In the genomic region with DNA sequence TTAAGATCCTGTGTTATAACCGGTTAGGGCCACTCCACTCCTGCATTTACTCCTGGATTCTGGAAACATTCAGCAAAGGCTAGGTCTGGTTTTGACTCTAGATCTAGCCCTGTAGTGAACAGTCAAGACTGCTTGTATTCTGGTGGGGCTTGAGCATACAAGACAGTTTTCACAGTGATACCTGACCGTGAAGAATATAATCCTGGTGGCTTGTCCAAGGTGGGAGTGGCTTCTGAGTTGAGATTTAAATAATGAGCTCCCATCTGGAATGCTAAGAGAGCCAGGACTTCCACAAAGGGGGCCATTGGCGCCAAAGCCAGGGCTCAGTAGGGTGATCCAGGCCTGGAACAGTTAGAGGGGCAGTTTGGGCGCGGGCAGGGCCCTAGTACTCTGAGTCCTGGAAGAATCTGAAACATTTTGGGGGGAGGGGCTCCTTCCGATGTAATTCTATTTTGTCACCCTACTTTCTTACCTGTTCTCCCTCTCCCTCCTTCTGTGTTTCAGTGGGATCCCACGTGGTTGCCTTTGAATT, we compare ENCODE assay signal across 8 mouse cellular contexts. TPM values are rescaled to one million over a fixed set of nuclear protein-coding genes. Genes with fewer than 3 reads are reported as not detected.
DNase-seq lines count a peak whose midpoint lies in the region; ATAC-seq and TF ChIP-seq lines count a peak whose summit lies in the region.
"Had no signal": no experiment of that assay in that cellular context is flagged by ENCODE, and none has a peak within 500 bp of the region (broad histone marks: within the 10 kb centered on the region; RNA-seq: fewer than 3 reads in every experiment).

No protein-coding gene starts in this region.

- H3K4me1 ChIP-seq in lung, adult 2 months (ENCODE audit: control insufficient read depth, insufficient read depth, low read length), result peaks cover 34% of the 10 kb centered on the region
- 0 out of 2 replicates have a peak, but pooled peaks cover 10% of the 10 kb centered on the region for H3K4me1 ChIP-seq in forebrain, postnatal 0 days (ENCODE audit: insufficient read depth)
- peaks cover 23% of the 10 kb centered on the region for H3K4me1 ChIP-seq in liver, embryonic 13.5 days (replicated peaks)
- H3K4me1 ChIP-seq in stomach, embryonic 15.5 days, result peaks cover 11% of the 10 kb centered on the region; the same call in 1 of the 2 replicates

- no peak for TF ChIP-seq POLR2A in lung, adult 2 months (IDR thresholded peaks at IDR 0.05; ENCODE audit: borderline replicate concordance, extremely low read depth, low read depth, low read length)

- 49% methylated on average over 7 of the region's 7 CpGs for WGBS in lung, adult 2 months
- 21% methylated on average over 7 of the region's 7 CpGs for WGBS in forebrain, postnatal 0 days
- WGBS in liver, embryonic 13.5 days (ENCODE audit: insufficient replicate concordance), result 27% methylated on average over 7 of the region's 7 CpGs
- 36% methylated on average over 7 of the region's 7 CpGs for WGBS in stomach, embryonic 15.5 days

- H3K9me3 ChIP-seq in forebrain, postnatal 0 days (ENCODE audit: low read length), result no peaks in the 10 kb centered on the region
- no peaks in the 10 kb centered on the region for H3K9me3 ChIP-seq in liver, embryonic 13.5 days (replicated peaks)
- H3K9me3 ChIP-seq in stomach, embryonic 15.5 days, result no peaks in the 10 kb centered on the region

- H3K27me3 ChIP-seq in forebrain, postnatal 0 days (ENCODE audit: insufficient read depth, low read length), result peaks cover 5% of the 10 kb centered on the region; the same call in 1 of the 2 replicates
- H3K27me3 ChIP-seq in liver, embryonic 13.5 days, result peaks cover 59% of the 10 kb centered on the region
- peaks cover 19% of the 10 kb centered on the region for H3K27me3 ChIP-seq in stomach, embryonic 15.5 days (replicated peaks)

- ATAC-seq in forebrain, postnatal 0 days, result no peak
- ATAC-seq in liver, embryonic 13.5 days (ENCODE audit: low read depth), result no peak
- ATAC-seq in stomach, embryonic 15.5 days (ENCODE audit: insufficient read depth, low FRiP score, low read depth), result no peak

- intact Hi-C loops in gastrocnemius, postnatal 36 days (cut with DNase I), result loop anchor here (2.0 kb wide), 1 partner anchor 45 kb away; no protein-coding TSS in a partner anchor

- TF ChIP-seq CTCF in lung, adult 2 months (IDR thresholded peaks at IDR 0.05; ENCODE audit: insufficient read depth, low read length), result no peak
- TF ChIP-seq CTCF in forebrain, postnatal 0 days (IDR thresholded peaks at IDR 0.05; ENCODE audit: low read depth), result no peak

- no peak for DNase-seq in lung, adult 2 months
- DNase-seq in lung, postnatal 25 days (ENCODE audit: low spot score), result no peak
- no peak for DNase-seq in forebrain, postnatal 0 days
- no peak for DNase-seq in liver, embryonic 13.5 days
- DNase-seq in ovary, postnatal 10 days (ENCODE audit: low spot score), result no peak
- DNase-seq in gastrocnemius, postnatal 36 days, result no peak

- H3K36me3 ChIP-seq in forebrain, postnatal 0 days (ENCODE audit: insufficient read depth), result no peaks in the 10 kb centered on the region
- H3K36me3 ChIP-seq in liver, embryonic 13.5 days, result no peaks in the 10 kb centered on the region
- no peaks in the 10 kb centered on the region for H3K36me3 ChIP-seq in stomach, embryonic 15.5 days

- peak overlapping the region; percentile 72 for H3K9ac ChIP-seq in forebrain, postnatal 0 days
- 0 out of 2 replicates have a peak overlapping the region, but pooled peaks have one; percentile 6 for H3K9ac ChIP-seq in liver, embryonic 13.5 days
- no peak overlapping the region for H3K9ac ChIP-seq in stomach, embryonic 15.5 days

- peak overlapping the region; percentile 98 for H3K4me2 ChIP-seq in forebrain, postnatal 0 days (ENCODE audit: low read depth)
- peak overlapping the region; percentile 67 for H3K4me2 ChIP-seq in liver, embryonic 13.5 days
- peak overlapping the region; percentile 100 for H3K4me2 ChIP-seq in stomach, embryonic 15.5 days

- H3K27ac ChIP-seq in forebrain, postnatal 0 days (ENCODE audit: low read depth, low read length), result peak overlapping the region; percentile 36; the same call in 1 of the 2 replicates
- H3K27ac ChIP-seq in liver, embryonic 13.5 days, result peak overlapping the region; percentile 53
- no peak overlapping the region for H3K27ac ChIP-seq in stomach, embryonic 15.5 days
- H3K27ac ChIP-seq: macrophage had no signal

- peak overlapping the region; percentile 47 for H3K4me3 ChIP-seq in lung, adult 2 months (replicated peaks; ENCODE audit: extremely low read depth, low read depth, low read length)
- peak overlapping the region; percentile 63 for H3K4me3 ChIP-seq in forebrain, postnatal 0 days (ENCODE audit: low read depth, low read length)
- peak overlapping the region; percentile 59 for H3K4me3 ChIP-seq in liver, embryonic 13.5 days (replicated peaks)
- H3K4me3 ChIP-seq in stomach, embryonic 15.5 days (replicated peaks), result peak overlapping the region; percentile 65

RNA-seq across cellular contexts. Expression of a gene that starts 1.6 kb away (rescaled TPM):
- polyA plus RNA-seq in lung, adult 2 months (2012; rRNA removed), result 55.7 and 145 TPM in 2 replicates
- 16.6 and 24.6 TPM in 2 replicates for total RNA-seq in forebrain, postnatal 0 days (2014; rRNA removed)
- 16.2 and 17.5 TPM in 2 replicates for polyA plus RNA-seq in forebrain, postnatal 0 days (2015; fragmentation: Nextera tagmentation; extraction: Ambion mirVana)
- 7.8 and 9.1 TPM in 2 replicates for polyA plus RNA-seq in liver, embryonic 13.5 days (2015; fragmentation: Nextera tagmentation; extraction: Ambion mirVana)
- polyA plus RNA-seq in stomach, embryonic 15.5 days (2015; fragmentation: Nextera tagmentation; extraction: Ambion mirVana), result 11.5 and 13.5 TPM in 2 replicates
- 10 to 100 TPM; 36.6 to 38.0 TPM for total RNA-seq in gastrocnemius, postnatal 36 days (2021)

RNA-seq across cellular contexts. Expression of a gene that starts 22.3 kb away (rescaled TPM):
- polyA plus RNA-seq in lung, adult 2 months (2012; rRNA removed), result 14.7 and 17.9 TPM in 2 replicates
- 70.2 and 71.3 TPM in 2 replicates for total RNA-seq in forebrain, postnatal 0 days (2014; rRNA removed)
- polyA plus RNA-seq in forebrain, postnatal 0 days (2015; fragmentation: Nextera tagmentation; extraction: Ambion mirVana), result 54.2 and 67.8 TPM in 2 replicates
- 12.3 and 13.1 TPM in 2 replicates for polyA plus RNA-seq in liver, embryonic 13.5 days (2015; fragmentation: Nextera tagmentation; extraction: Ambion mirVana)
- 10.1 and 10.5 TPM in 2 replicates for polyA plus RNA-seq in stomach, embryonic 15.5 days (2015; fragmentation: Nextera tagmentation; extraction: Ambion mirVana)
- 1 to 10 TPM; 2.9 to 4.0 TPM for total RNA-seq in gastrocnemius, postnatal 36 days (2021)

RNA-seq across cellular contexts. Expression of a gene that starts 35.4 kb away (rescaled TPM):
- 5.6 and 8.0 TPM in 2 replicates for polyA plus RNA-seq in lung, adult 2 months (2012; rRNA removed)
- 3.4 and 6.5 TPM in 2 replicates for total RNA-seq in forebrain, postnatal 0 days (2014; rRNA removed)
- 4.0 and 4.9 TPM in 2 replicates for polyA plus RNA-seq in forebrain, postnatal 0 days (2015; fragmentation: Nextera tagmentation; extraction: Ambion mirVana)
- 0.22 TPM in 1 of 2 replicates, not detected in the other for polyA plus RNA-seq in liver, embryonic 13.5 days (2015; fragmentation: Nextera tagmentation; extraction: Ambion mirVana)
- 0.40 and 0.57 TPM in 2 replicates for polyA plus RNA-seq in stomach, embryonic 15.5 days (2015; fragmentation: Nextera tagmentation; extraction: Ambion mirVana)
- total RNA-seq in gastrocnemius, postnatal 36 days (2021), result under 1 TPM in 1 of 2 experiments, not detected in 1; 0.30 TPM
- polyA plus RNA-seq: macrophage had no signal
